Mouse (Mus musculus) macrophage (primary cell): ENCODE measurements around the gene Fam189a2. TPM values are rescaled to one million over a fixed set of nuclear protein-coding genes. Genes with fewer than 3 reads are reported as not detected.

ENCODE experiments used
- H3K27ac ChIP-seq: fragments of 350-480 bp; formaldehyde crosslinking; 2 replicates; pipeline ENCODE4 v1.9.0; 2021
- H3K36me3 ChIP-seq: fragments of 350-480 bp; formaldehyde crosslinking; 2 replicates; pipeline ENCODE4 v1.9.0; 2021; ENCODE audit errors: inconsistent target
- H3K4me3 ChIP-seq: fragments of 350-480 bp; formaldehyde crosslinking; 2 replicates; pipeline ENCODE4 v1.9.0; 2021; ENCODE audit errors: inconsistent target
- H3K79me2 ChIP-seq: fragments of 350-480 bp; formaldehyde crosslinking; 2 replicates; pipeline ENCODE4 v1.9.0; 2021; ENCODE audit errors: inconsistent target
- WGBS: methylation state at CpG from one replicate; pipeline ENCODE4 v1.1.7; 2026; ENCODE audit warnings: inconsistent platforms; ENCODE audit not compliant: missing documents; 5-methylcytosine and 5-hydroxymethylcytosine counted together
- polyA plus RNA-seq: library from polyadenylated mRNA; stranded (reverse); fragments of 250-400 nt; gene quantifications from 3 replicates; pipeline ENCODE4 v1.2.4, GENCODE M21; 2018; ENCODE audit warnings: inconsistent platforms

Gene Fam189a2
- polyA plus RNA-seq, 1 experiment from 2014 or later: not detected

DNA sequence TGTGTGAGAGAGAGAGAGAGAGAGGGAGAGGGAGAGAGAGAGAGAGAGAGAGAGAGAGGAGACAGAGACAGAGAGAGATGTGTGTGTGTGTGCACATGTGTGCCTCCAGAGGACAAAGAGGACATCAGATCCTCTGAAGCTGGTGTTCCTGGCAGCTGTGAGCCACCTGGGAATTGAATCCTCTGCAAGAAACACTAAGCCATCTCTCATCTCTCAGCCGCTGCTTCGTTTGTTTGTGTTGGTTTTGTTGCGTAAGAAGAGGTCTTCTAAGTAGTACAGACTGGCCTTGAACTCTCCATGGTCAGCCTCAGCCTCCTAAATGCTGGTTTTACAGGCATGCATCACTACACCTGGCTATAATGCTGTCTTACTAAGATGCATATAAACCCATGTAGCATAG lies 12.9 kb downstream of the Fam189a2 start:
- H3K36me3 ChIP-seq: no peaks in the 10 kb centered on the region
- H3K4me3 ChIP-seq: no peak overlapping the region
- no peaks in the 10 kb centered on the region for H3K79me2 ChIP-seq
- no peak overlapping the region for H3K27ac ChIP-seq
- 74% methylated on average over 3 of the region's 3 CpGs for WGBS

DNA sequence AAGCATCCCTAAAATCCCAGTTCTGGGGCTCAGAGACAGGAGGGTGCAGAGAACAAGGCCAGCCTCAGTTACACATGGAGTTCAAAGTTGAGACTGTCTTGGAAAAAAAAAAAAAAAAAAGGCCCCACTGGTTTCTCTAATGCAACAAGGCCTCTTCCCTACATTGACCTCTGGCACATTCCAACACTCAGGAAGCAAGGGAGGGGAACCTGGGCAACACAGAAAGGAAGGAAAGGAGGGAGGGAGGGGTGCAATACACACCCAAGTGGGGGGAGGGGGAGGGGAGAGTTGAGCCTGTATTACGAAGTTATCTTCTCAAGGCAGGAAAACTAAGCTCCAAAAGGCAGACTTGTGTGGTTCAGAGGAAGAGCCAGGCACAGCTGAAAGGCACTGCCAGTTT lies 13.4 kb downstream of the Fam189a2 start:
- no peaks in the 10 kb centered on the region for H3K36me3 ChIP-seq
- 20% methylated on average over 1 of the region's 1 CpGs for WGBS
- H3K4me3 ChIP-seq: no peak overlapping the region
- no peak overlapping the region for H3K27ac ChIP-seq
- no peaks in the 10 kb centered on the region for H3K79me2 ChIP-seq

DNA sequence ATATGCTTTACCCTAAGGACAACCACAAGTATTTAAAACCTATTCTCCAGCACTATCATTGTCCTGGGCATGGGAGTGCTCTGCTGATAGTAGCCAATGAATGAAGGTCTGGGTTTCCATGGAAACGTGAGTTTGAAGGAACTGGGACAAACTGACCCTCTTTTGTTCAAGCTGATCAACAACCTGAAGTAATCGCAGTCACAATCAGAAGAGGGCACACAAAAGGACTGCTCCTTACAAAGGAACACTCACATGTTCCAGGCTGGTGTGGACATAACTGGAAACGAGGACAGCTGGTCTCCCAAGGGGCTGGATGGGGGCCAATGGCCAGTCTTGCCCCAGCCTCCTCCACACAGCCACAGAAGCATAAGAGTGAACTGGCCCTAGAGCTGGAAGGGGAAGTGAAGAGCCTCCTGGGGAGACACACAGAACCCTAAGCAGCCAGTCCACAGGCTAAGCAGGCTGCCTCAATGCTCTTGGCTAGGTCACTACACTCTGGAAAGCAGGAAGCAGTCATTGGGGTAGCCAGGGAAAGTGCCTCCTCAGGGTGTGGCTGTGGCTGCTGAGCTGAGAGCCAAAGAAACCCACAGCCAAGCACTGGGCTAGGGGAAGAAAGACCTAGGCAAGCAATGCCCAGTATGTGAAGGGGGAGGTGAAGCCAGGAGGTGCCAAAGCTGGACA lies 14.0 kb downstream of the Fam189a2 start:
- Histone ChIP-seq H3K27ac (no peak overlapping the region), H3K4me3 (no peak overlapping the region), H3K36me3 (no peaks in the 10 kb centered on the region), H3K79me2 (no peaks in the 10 kb centered on the region)
- 76% methylated on average over 3 of the region's 3 CpGs for WGBS

DNA sequence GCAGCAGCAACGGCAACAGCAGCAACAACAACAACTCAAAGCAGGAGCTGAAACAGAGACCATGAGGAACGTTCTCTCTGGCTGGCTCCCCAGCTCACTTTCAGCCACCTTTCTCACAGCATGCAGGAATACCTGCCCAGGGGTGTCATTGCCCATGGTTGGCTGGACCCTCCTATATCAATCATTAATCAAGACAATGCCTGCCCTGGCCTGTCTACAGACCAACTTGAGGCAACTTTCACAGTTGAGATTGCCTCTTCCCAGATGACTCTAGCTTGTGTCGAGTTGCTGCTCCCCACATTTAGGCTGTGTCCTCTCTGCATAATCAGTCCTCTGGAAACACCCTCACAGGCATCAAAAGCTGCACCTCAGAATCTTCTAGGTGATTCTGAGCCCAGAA lies 17.6 kb downstream of the Fam189a2 start:
- H3K36me3 ChIP-seq: no peaks in the 10 kb centered on the region
- no peak overlapping the region for H3K27ac ChIP-seq
- no peaks in the 10 kb centered on the region for H3K79me2 ChIP-seq
- 89% methylated on average over 3 of the region's 3 CpGs for WGBS
- H3K4me3 ChIP-seq: no peak overlapping the region

DNA sequence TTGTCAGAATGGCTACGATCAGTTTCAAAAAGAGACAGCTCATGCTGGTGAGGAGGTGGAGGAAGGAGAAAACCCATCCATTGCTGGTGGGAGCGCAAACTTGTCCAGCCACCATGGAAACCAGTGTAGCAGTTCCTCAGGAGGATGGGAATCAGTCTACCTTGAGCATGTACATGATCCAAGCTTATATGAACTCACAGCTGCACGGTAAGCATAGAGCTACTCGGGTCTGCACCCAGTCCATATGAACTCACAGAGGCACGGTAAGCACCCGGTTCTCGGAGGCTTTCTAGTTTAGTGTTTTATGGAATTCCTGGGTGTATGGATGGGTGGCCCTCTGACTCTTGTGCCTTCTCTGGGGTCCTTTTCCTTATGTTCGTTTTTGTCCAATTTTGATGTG lies 18.3 kb downstream of the Fam189a2 start:
- 99% methylated on average over 8 of the region's 8 CpGs for WGBS
- Histone ChIP-seq H3K36me3 (no peaks in the 10 kb centered on the region), H3K4me3 (no peak overlapping the region), H3K79me2 (no peaks in the 10 kb centered on the region), H3K27ac (no peak overlapping the region)

DNA sequence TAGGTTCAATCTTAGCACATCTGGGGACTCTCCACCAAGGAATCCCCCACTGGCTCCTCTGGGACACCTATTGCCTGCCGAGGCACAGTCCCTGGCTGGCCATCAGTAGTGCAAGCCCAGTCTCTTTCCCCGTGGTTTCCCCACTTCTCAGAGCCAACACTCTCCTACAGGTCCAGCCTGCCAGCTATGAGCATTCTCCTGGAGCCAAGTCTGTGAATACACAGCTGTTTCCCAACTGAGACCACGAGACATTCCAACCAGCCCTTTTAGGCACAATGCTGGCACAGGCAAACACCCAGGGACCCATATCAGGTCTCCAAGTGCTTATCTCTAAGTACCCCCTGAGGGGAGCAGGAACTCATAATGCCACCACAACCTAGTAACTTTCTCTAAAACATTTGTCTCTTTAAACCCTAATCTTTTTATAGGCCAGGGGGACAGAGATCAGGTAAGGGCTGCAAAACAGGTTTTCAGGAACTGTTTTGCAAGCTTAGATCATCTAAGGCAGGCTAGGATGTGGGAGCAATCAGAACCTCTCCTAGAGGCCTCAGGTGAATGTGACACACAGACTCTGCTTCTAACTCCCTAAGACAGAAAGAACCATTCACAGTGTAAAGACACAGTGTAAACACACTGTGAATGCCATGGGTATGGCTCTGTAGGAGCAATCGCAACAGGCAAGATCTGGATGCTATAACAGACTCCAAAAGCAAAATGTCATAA lies 23.0 kb downstream of the Fam189a2 start:
- 82% methylated on average over 4 of the region's 4 CpGs for WGBS
- no peak overlapping the region for H3K4me3 ChIP-seq
- H3K79me2 ChIP-seq: no peaks in the 10 kb centered on the region
- no peak overlapping the region for H3K27ac ChIP-seq
- H3K36me3 ChIP-seq: no peaks in the 10 kb centered on the region

DNA sequence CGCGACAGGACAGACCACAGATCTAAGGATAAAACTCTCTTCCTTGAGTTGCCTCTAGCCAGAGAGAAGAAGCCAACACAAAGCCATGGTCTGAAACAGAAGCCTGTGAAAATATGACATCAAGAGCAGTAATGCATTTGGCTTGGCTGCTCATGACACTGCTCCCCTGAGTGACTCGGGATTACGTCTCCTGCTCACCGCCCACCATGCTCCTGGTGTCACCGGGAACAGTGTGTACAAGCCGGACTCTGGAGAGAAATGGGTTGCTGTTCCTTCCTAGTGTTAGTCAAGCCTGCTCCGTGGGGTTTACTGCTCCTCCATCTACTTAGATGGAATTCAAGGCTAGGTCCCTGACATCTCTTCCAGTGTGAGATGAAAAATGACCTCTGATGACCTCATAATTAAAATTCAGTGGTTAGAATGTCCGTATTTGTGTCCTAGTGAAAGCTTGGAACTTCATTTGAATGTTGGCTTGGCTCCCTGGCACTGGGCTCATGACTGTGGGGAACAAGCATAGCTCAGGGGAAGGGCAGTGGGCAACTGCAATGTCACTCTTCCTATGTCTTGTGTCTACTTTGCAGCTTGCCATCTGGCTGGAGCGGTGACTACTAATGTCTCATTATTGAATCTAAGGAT lies 23.7 kb downstream of the Fam189a2 start:
- Histone ChIP-seq H3K27ac (no peak overlapping the region), H3K36me3 (no peaks in the 10 kb centered on the region), H3K4me3 (no peak overlapping the region), H3K79me2 (no peaks in the 10 kb centered on the region)
- WGBS: 95% methylated on average over 10 of the region's 10 CpGs

DNA sequence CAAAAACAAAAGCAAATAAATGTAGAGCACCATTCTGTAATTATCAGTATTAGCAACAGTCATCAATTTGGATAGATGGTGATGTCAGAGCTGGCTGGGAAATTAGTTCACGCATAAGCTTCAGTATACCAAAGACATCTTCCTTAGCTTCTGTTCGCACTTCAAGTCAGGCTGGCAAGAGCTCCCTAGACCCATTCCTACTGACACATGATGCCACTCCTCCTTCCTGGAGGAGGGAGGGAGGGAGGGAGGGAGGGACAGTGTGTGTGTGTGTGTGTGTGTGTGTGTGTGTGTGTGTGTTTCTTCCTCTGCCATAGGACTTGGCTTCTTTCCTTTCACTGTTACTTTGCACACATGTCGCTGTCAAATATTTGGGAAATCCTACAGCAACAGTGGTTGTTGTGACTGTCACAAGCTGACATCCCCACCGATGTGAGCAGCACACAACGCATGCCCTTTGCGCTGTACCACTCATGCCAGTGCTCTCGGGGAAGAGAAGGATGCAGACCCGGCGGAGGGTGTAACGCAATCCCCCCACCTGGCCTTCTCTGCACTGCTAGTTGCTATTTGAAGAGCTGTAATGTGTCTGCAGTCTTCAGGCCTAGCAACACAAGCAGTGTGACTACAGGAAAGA lies 34.9 kb downstream of the Fam189a2 start:
- Histone ChIP-seq H3K79me2 (no peaks in the 10 kb centered on the region), H3K36me3 (no peaks in the 10 kb centered on the region)
- 85% methylated on average over 10 of the region's 10 CpGs for WGBS

DNA sequence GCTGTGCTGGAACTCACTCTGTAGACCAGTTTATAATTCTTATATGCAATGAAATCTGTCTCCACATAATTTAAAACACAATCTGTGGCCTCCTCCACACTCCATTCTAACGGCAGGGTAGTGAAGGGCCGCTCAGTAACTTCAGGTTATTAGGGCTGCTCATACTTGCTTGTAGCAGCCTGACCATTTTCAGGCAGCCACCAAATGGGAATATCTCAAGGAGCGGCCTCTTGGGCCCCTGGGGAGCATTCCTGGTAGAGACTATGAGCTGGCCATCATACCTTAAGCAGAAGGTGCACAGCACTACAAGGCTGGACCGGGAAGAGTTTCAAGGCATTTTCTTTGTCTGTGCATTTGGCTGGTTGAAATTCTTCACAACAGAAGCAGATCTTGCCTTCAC lies 42.7 kb downstream of the Fam189a2 start:
- WGBS: 95% methylated on average over 4 of the region's 4 CpGs
- no peak overlapping the region for H3K4me3 ChIP-seq
- H3K79me2 ChIP-seq: no peaks in the 10 kb centered on the region
- H3K27ac ChIP-seq: no peak overlapping the region
- no peaks in the 10 kb centered on the region for H3K36me3 ChIP-seq

More for the DNA sequence above, 34.9 kb downstream of the Fam189a2 start:
- Histone ChIP-seq H3K4me3 (no peak overlapping the region), H3K27ac (no peak overlapping the region)

DNA sequence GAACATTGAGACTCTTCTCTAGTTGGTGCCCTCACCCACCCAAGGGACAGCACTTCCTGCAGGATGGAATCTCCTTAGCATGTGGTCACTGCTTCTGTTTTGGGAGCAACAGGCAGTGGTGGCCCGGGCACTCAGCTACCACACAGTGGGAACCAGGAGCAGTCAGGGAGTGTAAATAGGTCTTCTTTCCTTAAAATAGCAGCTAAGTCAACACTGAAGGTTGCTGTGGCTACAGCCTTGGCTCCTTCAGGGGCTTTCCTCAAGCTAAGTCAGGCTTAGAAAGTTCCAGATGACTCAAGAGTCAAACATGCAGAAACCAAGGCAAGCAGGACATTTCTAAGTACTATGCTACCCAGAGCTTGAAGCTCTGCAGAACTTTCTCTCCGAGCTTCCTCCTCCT lies 43.5 kb downstream of the Fam189a2 start:
- Histone ChIP-seq H3K79me2 (no peaks in the 10 kb centered on the region), H3K4me3 (no peak overlapping the region), H3K36me3 (no peaks in the 10 kb centered on the region), H3K27ac (no peak overlapping the region)
- WGBS: 51% methylated on average over 2 of the region's 2 CpGs

DNA sequence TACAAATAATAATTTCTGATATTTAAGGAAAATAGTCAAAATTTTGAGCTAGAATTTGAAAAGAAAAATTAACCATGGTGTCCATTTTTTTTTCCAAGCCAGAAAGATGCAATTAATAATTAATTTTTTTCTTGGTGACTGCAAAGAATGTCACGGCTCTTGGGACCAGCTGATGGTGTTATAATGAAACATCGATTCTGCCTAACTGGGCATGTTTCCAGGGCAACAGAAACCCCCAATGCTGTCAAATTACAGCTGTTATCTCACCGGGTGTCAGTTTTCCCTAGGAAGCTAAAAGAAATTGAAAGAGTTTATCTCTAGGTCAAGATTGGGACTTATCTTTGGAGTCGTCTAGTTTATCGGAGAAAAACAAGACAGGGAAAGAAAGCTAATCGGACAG lies 46.6 kb downstream of the Fam189a2 start:
- no peaks in the 10 kb centered on the region for H3K36me3 ChIP-seq
- WGBS: 96% methylated on average over 6 of the region's 6 CpGs
- H3K4me3 ChIP-seq: no peak overlapping the region
- H3K79me2 ChIP-seq: no peaks in the 10 kb centered on the region
- no peak overlapping the region for H3K27ac ChIP-seq

DNA sequence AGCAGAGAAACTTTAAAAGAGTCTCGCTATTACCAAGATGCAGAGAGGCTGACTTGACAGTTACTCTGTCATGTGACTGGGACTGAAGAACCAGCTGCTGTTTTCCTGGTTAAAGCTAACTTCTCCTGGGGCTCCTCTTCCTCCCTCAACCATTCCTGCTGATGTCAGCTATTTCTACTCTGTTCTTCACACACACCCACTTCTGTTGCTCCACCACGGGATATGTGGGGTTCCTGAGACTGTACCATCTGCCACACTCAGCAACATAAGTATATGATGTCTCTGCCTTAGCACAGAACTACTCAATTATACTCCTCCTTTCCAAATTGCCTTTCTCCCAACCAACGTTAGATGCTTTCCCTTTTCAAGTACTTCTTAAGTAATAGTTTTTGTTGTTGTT lies 50.2 kb downstream of the Fam189a2 start:
- Histone ChIP-seq H3K27ac (no peak overlapping the region), H3K4me3 (no peak overlapping the region), H3K36me3 (no peaks in the 10 kb centered on the region), H3K79me2 (no peaks in the 10 kb centered on the region)
- 66% methylated on average over 3 of the region's 3 CpGs for WGBS

DNA sequence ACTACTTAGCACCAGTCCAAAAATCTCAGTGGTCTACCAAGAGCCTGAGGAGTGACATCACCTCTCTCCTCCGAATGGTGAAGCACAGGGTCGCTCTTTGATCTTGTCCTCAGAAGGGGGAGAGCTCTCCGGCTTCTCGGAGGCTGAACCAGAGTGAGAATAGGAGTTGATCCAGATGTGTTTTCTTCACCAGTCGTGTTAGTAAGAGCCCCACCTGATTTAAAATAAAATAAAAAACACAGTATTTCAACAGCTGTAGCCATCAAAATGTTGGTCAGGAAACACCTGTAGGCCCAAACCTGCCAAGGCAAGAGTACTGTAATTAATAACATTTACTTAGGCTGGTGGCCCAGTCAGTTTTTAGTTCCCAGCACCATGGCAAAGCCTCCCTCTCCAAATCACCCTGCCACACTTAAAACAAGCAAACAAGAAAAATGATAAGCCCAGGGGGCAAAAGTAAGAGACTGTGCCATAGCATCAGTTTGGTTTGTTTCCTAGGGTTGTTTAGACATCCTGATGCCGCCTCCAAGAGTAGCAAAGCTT lies 52.8 kb downstream of the Fam189a2 start:
- H3K36me3 ChIP-seq: no peaks in the 10 kb centered on the region
- H3K4me3 ChIP-seq: no peak overlapping the region
- WGBS: 79% methylated on average over 6 of the region's 6 CpGs
- no peaks in the 10 kb centered on the region for H3K79me2 ChIP-seq
- H3K27ac ChIP-seq: no peak overlapping the region

DNA sequence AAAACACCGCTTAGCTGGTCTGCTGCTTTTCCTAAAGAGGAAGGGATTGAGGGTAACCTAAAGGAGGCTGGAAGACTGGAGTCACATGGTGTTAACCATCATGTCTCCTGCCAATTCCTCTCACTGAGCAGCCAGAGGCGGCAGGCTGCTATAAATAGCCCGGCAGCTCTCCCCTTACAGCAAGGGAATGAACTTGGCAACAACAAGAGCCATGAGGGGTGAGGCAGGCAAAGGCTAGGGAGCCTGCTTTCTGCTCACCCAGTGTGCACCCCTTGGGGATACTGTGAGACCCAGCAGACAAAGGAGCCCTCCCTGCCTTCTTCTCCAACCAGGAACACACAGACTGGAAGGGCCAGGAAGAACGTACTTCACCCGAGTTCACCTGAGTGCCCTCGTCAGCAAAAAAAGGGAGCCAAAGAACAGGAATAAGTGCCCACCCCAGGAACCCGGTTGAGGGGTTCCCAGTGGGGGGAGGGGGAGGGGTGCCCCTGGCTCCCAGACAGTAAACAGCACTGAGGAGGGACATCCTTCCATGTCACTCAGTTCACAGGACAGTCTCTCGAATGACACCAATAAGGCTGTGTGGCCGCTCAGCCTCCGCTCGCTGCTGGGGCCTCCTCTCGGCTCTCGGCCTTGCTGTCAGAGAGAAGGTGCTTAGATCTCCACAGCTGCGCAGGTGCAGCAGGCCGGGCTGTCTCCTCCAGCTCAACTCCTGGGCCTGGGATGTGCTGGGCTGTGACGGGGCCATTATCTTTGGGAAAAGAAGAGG lies 57.8 kb downstream of the Fam189a2 start:
- H3K4me3 ChIP-seq: no peak overlapping the region
- no peak overlapping the region for H3K27ac ChIP-seq
- no peaks in the 10 kb centered on the region for H3K79me2 ChIP-seq
- no peaks in the 10 kb centered on the region for H3K36me3 ChIP-seq
- 82% methylated on average over 15 of the region's 16 CpGs for WGBS
